Mouse (Mus musculus): ENCODE measurements around the gene Syn3.

DNA sequence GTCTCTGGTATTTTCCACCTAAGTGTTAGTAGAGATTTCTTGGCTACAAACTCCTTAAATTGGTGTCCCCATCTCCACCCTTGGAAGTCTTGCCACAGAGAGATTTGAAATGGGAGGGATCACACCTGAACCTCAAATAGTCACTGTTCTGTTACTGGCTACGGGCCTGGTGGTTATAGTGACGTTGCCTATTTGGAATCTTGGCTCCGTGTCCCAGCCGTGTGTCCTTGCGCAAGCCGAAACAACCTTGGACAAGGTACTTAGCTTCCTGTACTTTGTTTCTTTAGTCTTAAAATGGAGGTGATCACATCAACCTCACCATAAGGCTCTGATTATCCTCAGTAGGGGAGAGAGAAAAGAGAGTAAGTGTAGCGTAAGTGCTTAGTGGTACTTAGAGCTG lies 212.2 kb downstream of the Syn3 start:
- no peak for TF ChIP-seq ZC3H11A (IDR thresholded peaks at IDR 0.05; ENCODE audit: borderline replicate concordance, low read depth, low read length)
- no peak for TF ChIP-seq ZNF384 (IDR thresholded peaks at IDR 0.05; ENCODE audit: low read depth, low read length)
